Mouse (Mus musculus) left cerebral cortex, adult 2 months (tissue): ENCODE data around the gene Hlx. TPM values are rescaled to one million over a fixed set of nuclear protein-coding genes. Genes with fewer than 3 reads are reported as not detected.

ENCODE experiments used
- DNase-seq, 2 experiments: peaks; one replicate each; pipeline ENCODE4 v3.0.0; 2021 to 2022; ENCODE audit warnings: low spot score in 2 of 2, mixed read lengths in 1 of 2; ENCODE audit errors: extremely low spot score in 1 of 2
- H3K27ac ChIP-seq: fragments of 200-600 bp; 2 replicates; pipeline ENCODE4 v1.8.1; 2022
- H3K4me3 ChIP-seq: fragments of 200-600 bp; 2 replicates; pipeline ENCODE4 v1.8.1; 2022
- CTCF ChIP-seq: fragments of 200-600 bp; IDR thresholded peaks from 2 replicates; pipeline ENCODE4 v1.8.1; 2022; ENCODE audit warnings: antibody characterized with exemption, mild to moderate bottlenecking, moderate library complexity
- intact Hi-C: fragments of 180-260 bp; cut with DNase I; formaldehyde crosslinking; loops from one replicate; pipeline ENCODE4 v1.15.1; 2025
- total RNA-seq, 2 experiments: library from RNA; stranded (reverse); gene quantifications; 2 replicates each; pipeline ENCODE4 v1.2.3; 2021

Hlx gene
- total RNA-seq, 2 experiments from 2014 or later: 0.30 to 0.84 TPM

- no peak overlapping the region for H3K4me3 ChIP-seq
- intact Hi-C loops: no loop called here
- TF ChIP-seq CTCF: no peak
- H3K27ac ChIP-seq: no peak overlapping the region
- DNase-seq: no peak
Measured at GRCm38 (mm10) chr1:184695451-184695850, 37.0 kb downstream of the Hlx start.

- no peak for TF ChIP-seq CTCF
- intact Hi-C loops: no loop called here
Measured at GRCm38 (mm10) chr1:184692204-184692904, 40.1 kb downstream of the Hlx start.

GRCm38 (mm10) chr1:184691240-184691639 lies 41.2 kb downstream of the Hlx start:
- intact Hi-C loops: no loop called here
- no peak for TF ChIP-seq CTCF
- no peak overlapping the region for H3K27ac ChIP-seq
- no peak for DNase-seq
- H3K4me3 ChIP-seq: no peak overlapping the region

More at GRCm38 (mm10) chr1:184692204-184692904, 40.1 kb downstream of the Hlx start:
- Histone ChIP-seq H3K27ac (no peak overlapping the region), H3K4me3 (no peak overlapping the region)
- DNase-seq: no peak

- TF ChIP-seq CTCF: no peak
- no peak for DNase-seq
- intact Hi-C loops: no loop called here
- H3K4me3 ChIP-seq: no peak overlapping the region
- H3K27ac ChIP-seq: no peak overlapping the region
Measured at GRCm38 (mm10) chr1:184688026-184688425, 44.4 kb downstream of the Hlx start.

GRCm38 (mm10) chr1:184687512-184687911 lies 44.9 kb downstream of the Hlx start:
- no peak for TF ChIP-seq CTCF
- intact Hi-C loops: no loop called here
- H3K4me3 ChIP-seq: no peak overlapping the region
- no peak overlapping the region for H3K27ac ChIP-seq
- no peak for DNase-seq

GRCm38 (mm10) chr1:184683541-184683940 lies 48.9 kb downstream of the Hlx start:
- TF ChIP-seq CTCF: no peak
- H3K27ac ChIP-seq: no peak overlapping the region
- no peak overlapping the region for H3K4me3 ChIP-seq
- intact Hi-C loops: no loop called here
- DNase-seq: no peak

GRCm38 (mm10) chr1:184679416-184679965 lies 52.9 kb downstream of the Hlx start:
- no peak for TF ChIP-seq CTCF
- intact Hi-C loops: no loop called here
- Histone ChIP-seq H3K27ac (no peak overlapping the region), H3K4me3 (no peak overlapping the region)
- no peak for DNase-seq

- H3K4me3 ChIP-seq: no peak overlapping the region
- H3K27ac ChIP-seq: no peak overlapping the region
- intact Hi-C loops: no loop called here
- DNase-seq: no peak
- no peak for TF ChIP-seq CTCF
Measured at GRCm38 (mm10) chr1:184677641-184678040, 54.8 kb downstream of the Hlx start.

Other genes with a start within 250 kb of the Hlx start
- under 1 TPM in 1 of 2 experiments, not detected in 1; 0.26 TPM for gene Marc1, start 78.7 kb upstream of the Hlx start, total RNA-seq
- gene Marc2, start 113.8 kb upstream of the Hlx start, total RNA-seq: 100 to 1,000 TPM; 167 to 177 TPM
- 10 to 100 TPM; 37.6 to 46.2 TPM for gene C130074G19Rik, start 150.6 kb upstream of the Hlx start, total RNA-seq